Mouse (Mus musculus) heart, adult 2 months (tissue): Measurements from ENCODE around the gene Tspan3.

Experiments used
- CTCF ChIP-seq: fragments of 200-600 bp; IDR thresholded peaks from 2 replicates; pipeline ENCODE4 v1.8.1; 2022; ENCODE audit warnings: antibody characterized with exemption, mild to moderate bottlenecking, moderate library complexity
- EP300 ChIP-seq: fragments of 200-500 bp; IDR thresholded peaks from 2 replicates; pipeline ENCODE4 v1.6.1; 2011; ENCODE audit warnings: low read depth, low read length, control low read depth; ENCODE audit not compliant: insufficient read depth

- TF ChIP-seq EP300 (no peak), CTCF (no peak)
Measured at GRCm38 (mm10) chr9:56158077-56158476, 7.2 kb downstream of the Tspan3 start.
